In genomic region chr8:121126694-121127093, GRCm38 (mm10) we compare ENCODE assay signal across 20 mouse cellular contexts. TPM values are rescaled to one million over a fixed set of nuclear protein-coding genes. Genes with fewer than 3 reads are reported as not detected.
DNase-seq lines count a peak whose midpoint lies in the region; ATAC-seq and TF ChIP-seq lines count a peak whose summit lies in the region.
"Had no signal": no experiment of that assay in that cellular context is flagged by ENCODE, and none has a peak within 500 bp of the region (broad histone marks: within the 10 kb centered on the region; RNA-seq: fewer than 3 reads in every experiment).

No protein-coding gene starts in this region.

- DNase-seq in hindbrain, embryonic 10.5 days (ENCODE audit: low spot score), result peak; percentile 15
- no peak for DNase-seq in hindbrain, embryonic 14.5 days (ENCODE audit: low spot score)
- DNase-seq in lung, postnatal 14 days, result no peak
- DNase-seq in stomach, postnatal 0 days (ENCODE audit: low spot score), result no peak
- no peak for DNase-seq in layer of hippocampus, adult 9-10 months (ENCODE audit: low spot score)
- DNase-seq: cerebellum, adult 2 months; cerebellum, postnatal 36 days; gastrocnemius, postnatal 10 days; heart, postnatal 36 days; kidney, adult 9 months; liver, embryonic 13.5 days; right cerebral cortex, adult 18-20 months; thymus, postnatal 36 days had no signal

- H3K4me2 ChIP-seq in hindbrain, embryonic 14.5 days (replicated peaks), result no peak overlapping the region
- H3K4me2 ChIP-seq in lung, embryonic 16.5 days (ENCODE audit: low read depth, low read length), result peak overlapping the region; percentile 75; the same call in 1 of the 2 replicates
- peak overlapping the region; percentile 93; the same call in 1 of the 2 replicates for H3K4me2 ChIP-seq in intestine, embryonic 15.5 days (replicated peaks)
- no peak overlapping the region; the same call in 1 of the 2 replicates for H3K4me2 ChIP-seq in stomach, postnatal 0 days (replicated peaks; ENCODE audit: low read depth)
- H3K4me2 ChIP-seq: liver, embryonic 13.5 days had no signal

- H3K4me1 ChIP-seq in hindbrain, embryonic 10.5 days (replicated peaks), result peaks cover 40% of the 10 kb centered on the region
- H3K4me1 ChIP-seq in hindbrain, embryonic 14.5 days (replicated peaks; ENCODE audit: control insufficient read depth, insufficient read depth, low read length), result peaks cover 8% of the 10 kb centered on the region; the same call in 1 of the 2 replicates
- H3K4me1 ChIP-seq in lung, embryonic 16.5 days (replicated peaks; ENCODE audit: control insufficient read depth, insufficient read depth, low read length), result peaks cover 32% of the 10 kb centered on the region
- H3K4me1 ChIP-seq in intestine, embryonic 15.5 days (replicated peaks), result peaks cover 27% of the 10 kb centered on the region
- 0 out of 2 replicates have a peak, but pooled peaks cover 4% of the 10 kb centered on the region for H3K4me1 ChIP-seq in stomach, postnatal 0 days (replicated peaks; ENCODE audit: control insufficient read depth, insufficient read depth)

- no peak overlapping the region for H3K4me3 ChIP-seq in hindbrain, embryonic 10.5 days
- H3K4me3 ChIP-seq in hindbrain, embryonic 14.5 days (replicated peaks; ENCODE audit: low read length), result no peak overlapping the region
- peak overlapping the region; percentile 48; the same call in 1 of the 2 replicates for H3K4me3 ChIP-seq in lung, embryonic 16.5 days (ENCODE audit: low read length)
- 0 out of 2 replicates have a peak overlapping the region, but pooled peaks have one; percentile 41 for H3K4me3 ChIP-seq in intestine, embryonic 15.5 days (replicated peaks)
- no peak overlapping the region for H3K4me3 ChIP-seq in stomach, postnatal 0 days (ENCODE audit: low read depth, low read length)
- H3K4me3 ChIP-seq: left cerebral cortex, adult 2 months; liver, embryonic 13.5 days had no signal

- no peak overlapping the region for H3K27ac ChIP-seq in hindbrain, embryonic 10.5 days
- H3K27ac ChIP-seq in hindbrain, embryonic 14.5 days, result no peak overlapping the region
- H3K27ac ChIP-seq in lung, embryonic 16.5 days (ENCODE audit: low read length), result peak overlapping the region; percentile 23; the same call in 1 of the 2 replicates
- peak overlapping the region; percentile 4; the same call in 1 of the 2 replicates for H3K27ac ChIP-seq in intestine, embryonic 15.5 days
- 0 out of 2 replicates have a peak overlapping the region, but pooled peaks have one; percentile 18 for H3K27ac ChIP-seq in stomach, postnatal 0 days (replicated peaks)
- H3K27ac ChIP-seq: hindbrain, postnatal 0 days; left cerebral cortex, adult 2 months; limb, embryonic 13.5 days; liver, embryonic 13.5 days had no signal

- TF ChIP-seq CTCF in stomach, postnatal 0 days (IDR thresholded peaks at IDR 0.05; ENCODE audit: low read depth), result no peak

- ATAC-seq in hindbrain, embryonic 14.5 days (ENCODE audit: low FRiP score), result no peak
- ATAC-seq in lung, embryonic 16.5 days (ENCODE audit: low read depth), result peak; percentile 32
- ATAC-seq in intestine, embryonic 15.5 days, result peak; percentile 30; the same call in 1 of the 2 replicates
- no peak for ATAC-seq in stomach, postnatal 0 days (ENCODE audit: low FRiP score, low TSS enrichment)
- ATAC-seq: forebrain, embryonic 14.5 days; hindbrain, postnatal 0 days; midbrain, embryonic 16.5 days had no signal

- H3K27me3 ChIP-seq in hindbrain, embryonic 10.5 days (ENCODE audit: insufficient read depth, poor library complexity, severe bottlenecking), result peaks cover 99% of the 10 kb centered on the region
- H3K27me3 ChIP-seq in hindbrain, embryonic 14.5 days (ENCODE audit: control insufficient read depth, insufficient read depth, low read length), result peaks cover 99% of the 10 kb centered on the region
- peaks cover 91% of the 10 kb centered on the region for H3K27me3 ChIP-seq in lung, embryonic 16.5 days (ENCODE audit: control insufficient read depth, insufficient read depth, low read depth, low read length)
- peaks cover 89% of the 10 kb centered on the region for H3K27me3 ChIP-seq in intestine, embryonic 15.5 days (replicated peaks)
- peaks cover 13% of the 10 kb centered on the region for H3K27me3 ChIP-seq in stomach, postnatal 0 days (ENCODE audit: control insufficient read depth, insufficient read depth, low read length)

- no peaks in the 10 kb centered on the region for H3K36me3 ChIP-seq in hindbrain, embryonic 10.5 days
- no peaks in the 10 kb centered on the region for H3K36me3 ChIP-seq in hindbrain, embryonic 14.5 days (replicated peaks; ENCODE audit: control insufficient read depth, insufficient read depth)
- H3K36me3 ChIP-seq in lung, embryonic 16.5 days (ENCODE audit: control insufficient read depth, insufficient read depth, low read length), result no peaks in the 10 kb centered on the region
- no peaks in the 10 kb centered on the region for H3K36me3 ChIP-seq in intestine, embryonic 15.5 days
- no peaks in the 10 kb centered on the region for H3K36me3 ChIP-seq in stomach, postnatal 0 days (ENCODE audit: control insufficient read depth, insufficient read depth, low read length)
- H3K36me3 ChIP-seq: limb, embryonic 13.5 days; liver, embryonic 13.5 days had no signal

- no peak for TF ChIP-seq EP300 in stomach, postnatal 0 days (optimal IDR thresholded peaks at IDR 0.05)

- WGBS in hindbrain, embryonic 10.5 days, result 5% methylated on average over 6 of the region's 6 CpGs
- under 1% methylated on average over 6 of the region's 6 CpGs for whole genome bisulfite sequencing in hindbrain, embryonic 14.5 days
- 7% methylated on average over 6 of the region's 6 CpGs for WGBS in lung, embryonic 16.5 days
- WGBS in intestine, embryonic 15.5 days, result 6% methylated on average over 6 of the region's 6 CpGs
- 11% methylated on average over 6 of the region's 6 CpGs for WGBS in stomach, postnatal 0 days

- H3K9me3 ChIP-seq in hindbrain, embryonic 10.5 days, result no peaks in the 10 kb centered on the region
- no peaks in the 10 kb centered on the region for H3K9me3 ChIP-seq in hindbrain, embryonic 14.5 days (ENCODE audit: control insufficient read depth, low read length)
- no peaks in the 10 kb centered on the region for H3K9me3 ChIP-seq in lung, embryonic 16.5 days (ENCODE audit: control insufficient read depth, low read length)
- H3K9me3 ChIP-seq in intestine, embryonic 15.5 days, result no peaks in the 10 kb centered on the region
- H3K9me3 ChIP-seq in stomach, postnatal 0 days (ENCODE audit: control insufficient read depth, low read length), result no peaks in the 10 kb centered on the region
- H3K9me3 ChIP-seq: liver, embryonic 13.5 days had no signal

- no peak overlapping the region for H3K9ac ChIP-seq in hindbrain, embryonic 14.5 days
- H3K9ac ChIP-seq in lung, embryonic 16.5 days (ENCODE audit: low read length), result no peak overlapping the region
- H3K9ac ChIP-seq in intestine, embryonic 15.5 days, result no peak overlapping the region; the same call in 1 of the 2 replicates
- H3K9ac ChIP-seq in stomach, postnatal 0 days (ENCODE audit: low read length), result no peak overlapping the region
- H3K9ac ChIP-seq: limb, embryonic 13.5 days; liver, embryonic 13.5 days had no signal

RNA-seq across cellular contexts. Expression of gene Foxl1, which starts 1.0 kb away (rescaled TPM):
- 1.6 and 3.5 TPM in 2 replicates for polyA plus RNA-seq in hindbrain, embryonic 10.5 days (2016; fragmentation: Nextera tagmentation; extraction: Ambion mirVana)
- polyA plus RNA-seq in hindbrain, embryonic 14.5 days (2014; fragmentation: Nextera tagmentation; extraction: Ambion mirVana), result 0.12 and 0.25 TPM in 2 replicates
- 3.1 and 3.3 TPM in 2 replicates for polyA plus RNA-seq in lung, embryonic 16.5 days (2015; fragmentation: Nextera tagmentation; extraction: Ambion mirVana)
- polyA plus RNA-seq in intestine, embryonic 15.5 days (2015; fragmentation: Nextera tagmentation; extraction: Ambion mirVana), result 9.0 and 9.3 TPM in 2 replicates
- 2.8 and 2.9 TPM in 2 replicates for polyA plus RNA-seq in stomach, postnatal 0 days (2015; fragmentation: Nextera tagmentation; extraction: Ambion mirVana)
- polyA plus RNA-seq: cerebellum, adult 2 months had no signal

RNA-seq across cellular contexts. Expression of gene Foxc2, which starts 10.7 kb away (rescaled TPM):
- polyA plus RNA-seq in hindbrain, embryonic 10.5 days (2016; fragmentation: Nextera tagmentation; extraction: Ambion mirVana), result 7.0 and 13.7 TPM in 2 replicates
- polyA plus RNA-seq in hindbrain, embryonic 14.5 days (2014; fragmentation: Nextera tagmentation; extraction: Ambion mirVana), result 2.9 and 3.1 TPM in 2 replicates
- polyA plus RNA-seq in lung, embryonic 16.5 days (2015; fragmentation: Nextera tagmentation; extraction: Ambion mirVana), result 0.58 and 0.62 TPM in 2 replicates
- polyA plus RNA-seq in intestine, embryonic 15.5 days (2015; fragmentation: Nextera tagmentation; extraction: Ambion mirVana), result 0.69 and 0.80 TPM in 2 replicates
- 0.40 and 0.41 TPM in 2 replicates for polyA plus RNA-seq in stomach, postnatal 0 days (2015; fragmentation: Nextera tagmentation; extraction: Ambion mirVana)

RNA-seq across cellular contexts. Expression of gene Mthfsd, which starts 18.5 kb away (rescaled TPM):
- 60.5 and 68.2 TPM in 2 replicates for polyA plus RNA-seq in hindbrain, embryonic 10.5 days (2016; fragmentation: Nextera tagmentation; extraction: Ambion mirVana)
- polyA plus RNA-seq in hindbrain, embryonic 14.5 days (2014; fragmentation: Nextera tagmentation; extraction: Ambion mirVana), result 34.6 and 45.6 TPM in 2 replicates
- 50.6 and 59.2 TPM in 2 replicates for polyA plus RNA-seq in lung, embryonic 16.5 days (2015; fragmentation: Nextera tagmentation; extraction: Ambion mirVana)
- polyA plus RNA-seq in intestine, embryonic 15.5 days (2015; fragmentation: Nextera tagmentation; extraction: Ambion mirVana), result 50.6 and 52.3 TPM in 2 replicates
- 33.0 and 38.1 TPM in 2 replicates for polyA plus RNA-seq in stomach, postnatal 0 days (2015; fragmentation: Nextera tagmentation; extraction: Ambion mirVana)

RNA-seq across cellular contexts. Expression of gene Foxf1, which starts 42.5 kb away (rescaled TPM):
- 3.9 and 4.9 TPM in 2 replicates for polyA plus RNA-seq in hindbrain, embryonic 10.5 days (2016; fragmentation: Nextera tagmentation; extraction: Ambion mirVana)
- polyA plus RNA-seq in hindbrain, embryonic 14.5 days (2014; fragmentation: Nextera tagmentation; extraction: Ambion mirVana), result 1.1 and 1.7 TPM in 2 replicates
- polyA plus RNA-seq in lung, embryonic 16.5 days (2015; fragmentation: Nextera tagmentation; extraction: Ambion mirVana), result 126 and 138 TPM in 2 replicates
- polyA plus RNA-seq in intestine, embryonic 15.5 days (2015; fragmentation: Nextera tagmentation; extraction: Ambion mirVana), result 105 and 126 TPM in 2 replicates
- 59.3 and 64.0 TPM in 2 replicates for polyA plus RNA-seq in stomach, postnatal 0 days (2015; fragmentation: Nextera tagmentation; extraction: Ambion mirVana)

Comparison
In these comparisons a context has a peak if more than half of its experiments do, and no peak if none do; other contexts are left out.
1. H3K27ac ChIP-seq: peak in lung, embryonic 16.5 days (single experiment), intestine, embryonic 15.5 days (single experiment) and stomach, postnatal 0 days (single experiment); none in hindbrain, embryonic 10.5 days (single experiment) and hindbrain, embryonic 14.5 days (single experiment).
2. H3K4me3 ChIP-seq: peak in lung, embryonic 16.5 days (single experiment) and intestine, embryonic 15.5 days (single experiment); none in hindbrain, embryonic 10.5 days (single experiment), hindbrain, embryonic 14.5 days (single experiment) and stomach, postnatal 0 days (single experiment).
3. ATAC-seq: peak in lung, embryonic 16.5 days (single experiment) and intestine, embryonic 15.5 days (single experiment); none in hindbrain, embryonic 14.5 days (single experiment) and stomach, postnatal 0 days (single experiment).
4. H3K4me2 ChIP-seq: peak in lung, embryonic 16.5 days (single experiment) and intestine, embryonic 15.5 days (single experiment); none in hindbrain, embryonic 14.5 days (single experiment) and stomach, postnatal 0 days (single experiment).